12 mouse cellular contexts compared by ENCODE assay signal in the genomic region with DNA sequence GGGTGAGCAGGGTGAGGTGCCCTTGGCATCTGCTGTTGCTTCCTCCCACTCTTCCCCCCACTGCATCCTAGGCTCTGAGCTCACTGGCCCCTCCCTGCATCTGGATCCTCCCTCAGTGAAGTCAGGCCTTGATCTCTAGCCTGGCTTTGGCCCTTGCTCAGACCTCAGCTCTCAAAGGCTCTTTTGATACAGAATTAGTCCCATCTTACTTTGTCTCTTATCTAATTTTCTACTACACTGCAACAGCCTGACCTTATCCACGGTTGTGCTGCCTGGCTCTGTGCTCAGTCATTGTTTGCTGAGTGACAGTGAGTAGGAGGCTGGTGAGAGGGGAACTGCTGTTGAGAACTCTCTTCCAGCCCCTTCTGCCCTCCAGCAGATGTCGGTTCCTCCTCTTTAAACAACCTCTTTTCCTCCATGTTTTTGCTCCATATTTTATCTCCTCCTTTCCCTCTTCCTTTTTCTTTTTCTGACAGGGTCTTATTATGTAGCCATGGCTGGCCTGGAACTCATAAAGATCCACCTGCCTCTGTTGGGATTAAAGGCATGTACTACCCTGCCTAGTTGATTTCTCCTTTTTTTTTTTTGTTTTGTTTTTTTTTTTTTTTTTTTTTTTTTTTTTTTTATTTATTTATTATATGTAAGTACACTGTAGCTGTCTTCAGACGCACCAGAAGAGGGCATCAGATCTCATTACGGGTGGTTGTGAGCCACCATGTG. TPM values are rescaled to one million over a fixed set of nuclear protein-coding genes. Genes with fewer than 3 reads are reported as not detected.
DNase-seq lines count a peak whose midpoint lies in the region; ATAC-seq and TF ChIP-seq lines count a peak whose summit lies in the region.
"Had no signal": no experiment of that assay in that cellular context is flagged by ENCODE, and none has a peak within 500 bp of the region (broad histone marks: within the 10 kb centered on the region; RNA-seq: fewer than 3 reads in every experiment).

No protein-coding gene starts in this region.

- 31% methylated on average over 3 of the region's 4 CpGs for WGBS in liver, embryonic 11.5 days
- WGBS in embryonic facial prominence, embryonic 11.5 days, result 51% methylated on average over 4 of the region's 4 CpGs
- 33% methylated on average over 3 of the region's 4 CpGs for WGBS in olfactory bulb, adult 2 months
- WGBS in midbrain, postnatal 0 days, result 43% methylated on average over 2 of the region's 4 CpGs

- no peaks in the 10 kb centered on the region for H3K9me3 ChIP-seq in liver, embryonic 11.5 days (ENCODE audit: control insufficient read depth, low read length)
- H3K9me3 ChIP-seq in embryonic facial prominence, embryonic 11.5 days (replicated peaks; ENCODE audit: control insufficient read depth, low read length), result no peaks in the 10 kb centered on the region
- H3K9me3 ChIP-seq in midbrain, postnatal 0 days (ENCODE audit: low read length), result no peaks in the 10 kb centered on the region

- H3K27ac ChIP-seq in gastrocnemius, adult 2 months, result peak overlapping the region; percentile 21; the same call in 1 of the 2 replicates
- H3K27ac ChIP-seq in liver, embryonic 11.5 days (ENCODE audit: low read depth, low read length), result no peak overlapping the region
- H3K27ac ChIP-seq in embryonic facial prominence, embryonic 11.5 days (replicated peaks; ENCODE audit: low read depth, low read length), result no peak overlapping the region
- H3K27ac ChIP-seq in olfactory bulb, adult 2 months (ENCODE audit: insufficient read depth, low read depth, low read length), result peak overlapping the region; percentile 95
- H3K27ac ChIP-seq in midbrain, postnatal 0 days (ENCODE audit: low read depth, low read length), result no peak overlapping the region

- no peak for TF ChIP-seq POLR2A in olfactory bulb, adult 2 months (IDR thresholded peaks at IDR 0.05; ENCODE audit: insufficient read depth, low read depth, low read length)

- H3K27me3 ChIP-seq in liver, embryonic 11.5 days (replicated peaks; ENCODE audit: control insufficient read depth, insufficient read depth, low read length), result no peaks in the 10 kb centered on the region
- no peaks in the 10 kb centered on the region for H3K27me3 ChIP-seq in embryonic facial prominence, embryonic 11.5 days (ENCODE audit: control insufficient read depth, insufficient read depth, low read length)
- no peaks in the 10 kb centered on the region for H3K27me3 ChIP-seq in midbrain, postnatal 0 days (ENCODE audit: insufficient read depth, low read length)

- intact Hi-C loops in gastrocnemius, adult 2 months (cut with DNase I), result no loop called here

- no peak overlapping the region for H3K4me2 ChIP-seq in liver, embryonic 11.5 days
- H3K4me2 ChIP-seq in embryonic facial prominence, embryonic 11.5 days (ENCODE audit: low read depth, low read length), result no peak overlapping the region
- no peak overlapping the region for H3K4me2 ChIP-seq in midbrain, postnatal 0 days (ENCODE audit: low read depth, low read length, poor library complexity, severe bottlenecking)

- DNase-seq in gastrocnemius, adult 2 months, result peak; percentile 39
- DNase-seq in gastrocnemius, postnatal 10 days, result no peak
- no peak for DNase-seq in liver, embryonic 11.5 days (ENCODE audit: low spot score)
- DNase-seq in liver, result no peak
- DNase-seq in embryonic facial prominence, embryonic 11.5 days (ENCODE audit: low spot score), result no peak
- DNase-seq in midbrain, postnatal 0 days (ENCODE audit: low spot score), result no peak
- DNase-seq in retina, embryonic 14.5 days (ENCODE audit: low spot score), result no peak
- DNase-seq: B cell, adult 2 months; gastrocnemius, postnatal 14 days; kidney, postnatal 14 days; right cerebral cortex, postnatal 25 days had no signal

- peaks cover 33% of the 10 kb centered on the region for H3K4me1 ChIP-seq in liver, embryonic 11.5 days (replicated peaks; ENCODE audit: control insufficient read depth, insufficient read depth, low read length)
- no peaks in the 10 kb centered on the region for H3K4me1 ChIP-seq in embryonic facial prominence, embryonic 11.5 days (ENCODE audit: control insufficient read depth, insufficient read depth, low read length)
- H3K4me1 ChIP-seq in olfactory bulb, adult 2 months (ENCODE audit: control insufficient read depth, insufficient read depth, low read length), result peaks cover 14% of the 10 kb centered on the region
- H3K4me1 ChIP-seq in midbrain, postnatal 0 days (ENCODE audit: insufficient read depth, low read length), result no peaks in the 10 kb centered on the region

- H3K36me3 ChIP-seq in liver, embryonic 11.5 days (ENCODE audit: control insufficient read depth, insufficient read depth, low read length), result peaks cover 3% of the 10 kb centered on the region
- H3K36me3 ChIP-seq in embryonic facial prominence, embryonic 11.5 days (replicated peaks; ENCODE audit: control insufficient read depth, insufficient read depth, low read depth, low read length), result no peaks in the 10 kb centered on the region
- peaks cover 13% of the 10 kb centered on the region for H3K36me3 ChIP-seq in midbrain, postnatal 0 days (ENCODE audit: insufficient read depth, low read length)

- H3K9ac ChIP-seq in liver, embryonic 11.5 days (ENCODE audit: low read depth, low read length), result no peak overlapping the region
- no peak overlapping the region for H3K9ac ChIP-seq in embryonic facial prominence, embryonic 11.5 days (replicated peaks; ENCODE audit: low read length)
- no peak overlapping the region for H3K9ac ChIP-seq in midbrain, postnatal 0 days (replicated peaks; ENCODE audit: low read length, poor library complexity, severe bottlenecking)

- no peak for TF ChIP-seq CTCF in gastrocnemius, adult 2 months (IDR thresholded peaks at IDR 0.05)
- no peak for TF ChIP-seq CTCF in olfactory bulb, adult 2 months (IDR thresholded peaks at IDR 0.05; ENCODE audit: insufficient read depth, low read depth, low read length)
- TF ChIP-seq CTCF in midbrain, postnatal 0 days (IDR thresholded peaks at IDR 0.05), result no peak

- ATAC-seq in liver, embryonic 11.5 days (replicated peaks; ENCODE audit: low FRiP score), result peak; percentile 65
- ATAC-seq in embryonic facial prominence, embryonic 11.5 days (replicated peaks; ENCODE audit: insufficient number of reproducible peaks, low FRiP score, low TSS enrichment, low read depth), result 0 out of 2 replicates have a peak, but pooled peaks have one; percentile 23
- no peak for ATAC-seq in midbrain, postnatal 0 days (ENCODE audit: low FRiP score)

- H3K4me3 ChIP-seq in gastrocnemius, adult 2 months, result no peak overlapping the region
- H3K4me3 ChIP-seq in liver, embryonic 11.5 days (ENCODE audit: low read depth, low read length), result no peak overlapping the region
- no peak overlapping the region for H3K4me3 ChIP-seq in embryonic facial prominence, embryonic 11.5 days (ENCODE audit: low read depth, low read length)
- no peak overlapping the region for H3K4me3 ChIP-seq in olfactory bulb, adult 2 months (ENCODE audit: insufficient read depth, low read depth, low read length)
- H3K4me3 ChIP-seq in midbrain, postnatal 0 days (ENCODE audit: low read depth, low read length), result no peak overlapping the region

RNA-seq across cellular contexts. Expression of gene Sgsm3, which starts 23.0 kb away (rescaled TPM):
- 10 to 100 TPM; 16.9 to 20.4 TPM for total RNA-seq in gastrocnemius, adult 2 months (2021)
- total RNA-seq in gastrocnemius, postnatal 10 days (2021), result 10 to 100 TPM; 10.6 to 13.6 TPM
- 28.5 and 28.8 TPM in 2 replicates for polyA plus RNA-seq in liver, embryonic 11.5 days (2014; fragmentation: Nextera tagmentation; extraction: Ambion mirVana)
- polyA plus RNA-seq in embryonic facial prominence, embryonic 11.5 days (2014; fragmentation: Nextera tagmentation; extraction: Ambion mirVana), result 16.4 and 22.1 TPM in 2 replicates
- not detected in 2 replicates for polyA plus RNA-seq in olfactory bulb, adult 2 months (2012; ENCODE audit: insufficient read depth, insufficient read length, low replicate concordance, missing spikeins)
- total RNA-seq in midbrain, postnatal 0 days (2014; rRNA removed), result 83.9 and 89.3 TPM in 2 replicates
- 68.4 and 70.7 TPM in 2 replicates for polyA plus RNA-seq in midbrain, postnatal 0 days (2015; fragmentation: Nextera tagmentation; extraction: Ambion mirVana)

RNA-seq across cellular contexts. Expression of gene Adsl, which starts 52.3 kb away (rescaled TPM):
- 100 to 1,000 TPM; 173 to 178 TPM for total RNA-seq in gastrocnemius, adult 2 months (2021)
- total RNA-seq in gastrocnemius, postnatal 10 days (2021), result 100 to 1,000 TPM; 157 to 182 TPM
- 256 and 262 TPM in 2 replicates for polyA plus RNA-seq in liver, embryonic 11.5 days (2014; fragmentation: Nextera tagmentation; extraction: Ambion mirVana)
- 163 and 168 TPM in 2 replicates for polyA plus RNA-seq in embryonic facial prominence, embryonic 11.5 days (2014; fragmentation: Nextera tagmentation; extraction: Ambion mirVana)
- not detected in 2 replicates for polyA plus RNA-seq in olfactory bulb, adult 2 months (2012; ENCODE audit: insufficient read depth, insufficient read length, low replicate concordance, missing spikeins)
- total RNA-seq in midbrain, postnatal 0 days (2014; rRNA removed), result 58.4 and 70.1 TPM in 2 replicates
- polyA plus RNA-seq in midbrain, postnatal 0 days (2015; fragmentation: Nextera tagmentation; extraction: Ambion mirVana), result 85.7 and 86.2 TPM in 2 replicates

Comparison
In these comparisons a context has a peak if more than half of its experiments do, and no peak if none do; other contexts are left out.
1. H3K27ac ChIP-seq: peak in gastrocnemius, adult 2 months (single experiment) and olfactory bulb, adult 2 months (single experiment); none in liver, embryonic 11.5 days (single experiment), embryonic facial prominence, embryonic 11.5 days (single experiment) and midbrain, postnatal 0 days (single experiment).
2. RNA of gene Sgsm3, which starts 23.0 kb away (polyA plus RNA-seq): 68.4 to 70.7 TPM in midbrain, postnatal 0 days, 28.5 to 28.8 TPM in liver, embryonic 11.5 days and 16.4 to 22.1 TPM in embryonic facial prominence, embryonic 11.5 days; not detected in olfactory bulb, adult 2 months; every median in the first group is over 10 times any median in the second.
3. RNA of gene Adsl, which starts 52.3 kb away (polyA plus RNA-seq): 256 to 262 TPM in liver, embryonic 11.5 days, 163 to 168 TPM in embryonic facial prominence, embryonic 11.5 days and 85.7 to 86.2 TPM in midbrain, postnatal 0 days; not detected in olfactory bulb, adult 2 months; every median in the first group is over 10 times any median in the second.